Mouse (Mus musculus): ENCODE results near the gene Cdh23.

Cdh23 gene

DNA sequence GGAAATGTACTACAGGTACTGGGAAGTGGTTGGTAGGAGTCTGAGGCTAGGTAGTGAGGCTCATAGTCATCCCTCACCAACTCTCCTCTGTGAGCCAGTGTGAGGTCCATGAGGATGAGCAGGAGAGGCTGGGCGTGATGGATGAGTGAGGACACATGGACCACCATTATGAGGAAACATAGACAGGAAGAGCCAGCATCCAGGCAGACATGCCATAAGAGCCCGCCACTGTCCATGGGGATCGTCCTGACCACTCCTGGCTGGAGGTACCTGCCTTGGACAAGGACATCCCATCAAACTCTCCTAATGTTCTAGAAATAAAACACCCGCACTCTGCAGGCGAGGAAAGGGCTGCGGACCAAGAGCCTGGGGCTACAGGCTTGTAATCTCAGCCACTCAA lies at the start of gene Cdh23:
Gene Cdh23 (minus strand): TSS at position 101 of the 400 bp plus-strand sequence.
- WGBS, result 93% methylated on average over 6 of the region's 6 CpGs

DNA sequence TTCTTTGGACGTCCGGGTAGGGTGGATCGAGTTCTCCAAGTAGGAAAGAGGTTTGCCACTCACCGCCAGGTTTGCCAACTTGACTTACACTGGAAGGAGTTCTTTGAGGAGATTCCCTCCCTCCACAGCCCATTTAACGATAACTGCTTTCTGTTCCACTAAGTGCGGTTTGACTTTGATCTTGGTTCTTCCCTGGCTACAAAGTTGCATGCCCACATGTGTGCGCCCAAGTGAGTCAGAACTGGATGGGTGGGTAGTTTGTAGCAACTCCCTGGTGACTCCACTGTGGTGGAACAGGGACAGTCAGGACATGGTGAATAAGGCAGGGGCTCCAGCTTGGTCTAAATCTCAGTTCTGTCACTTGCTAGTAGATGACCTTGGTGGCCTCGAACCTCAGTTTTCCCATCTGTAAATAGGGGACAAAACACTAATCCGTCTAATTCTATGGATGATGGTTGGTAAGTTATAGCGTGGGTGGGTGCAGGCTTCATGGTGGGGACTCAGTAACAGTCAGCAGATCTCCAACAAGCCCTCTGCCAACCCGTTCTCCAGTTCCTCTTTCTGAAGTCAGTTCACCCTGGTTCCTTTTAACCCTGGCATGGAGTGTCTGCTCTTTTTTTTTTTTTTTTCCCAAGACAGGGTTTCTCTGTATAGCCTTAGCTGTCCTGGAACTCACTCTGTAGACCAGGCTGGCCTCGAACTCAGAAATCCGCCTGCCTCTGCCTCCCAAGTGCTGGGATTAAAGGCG lies 48.4 kb upstream of the Cdh23 start:
- WGBS, result 89% methylated on average over 14 of the region's 14 CpGs

DNA sequence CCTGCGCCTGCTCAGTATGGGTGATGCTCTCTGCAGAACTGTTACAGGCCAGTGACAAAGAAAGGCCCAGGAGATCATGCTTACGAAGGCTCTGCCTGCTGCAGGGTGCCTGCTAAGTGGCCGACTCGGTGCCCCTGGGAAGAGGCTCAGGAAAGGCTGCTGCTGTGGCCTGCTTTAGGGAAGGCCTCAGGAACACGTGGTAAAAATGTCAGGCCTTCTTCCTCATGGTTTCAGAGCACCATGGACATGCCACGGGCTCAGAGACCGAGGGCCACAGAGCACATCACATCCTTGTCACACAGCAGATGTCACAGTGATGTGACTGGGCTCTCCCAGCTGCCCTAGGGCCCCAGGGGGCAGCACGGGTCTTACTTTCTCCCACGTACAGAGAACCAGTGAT lies 47.4 kb upstream of the Cdh23 start:
- WGBS, result 72% methylated on average over 9 of the region's 9 CpGs

DNA sequence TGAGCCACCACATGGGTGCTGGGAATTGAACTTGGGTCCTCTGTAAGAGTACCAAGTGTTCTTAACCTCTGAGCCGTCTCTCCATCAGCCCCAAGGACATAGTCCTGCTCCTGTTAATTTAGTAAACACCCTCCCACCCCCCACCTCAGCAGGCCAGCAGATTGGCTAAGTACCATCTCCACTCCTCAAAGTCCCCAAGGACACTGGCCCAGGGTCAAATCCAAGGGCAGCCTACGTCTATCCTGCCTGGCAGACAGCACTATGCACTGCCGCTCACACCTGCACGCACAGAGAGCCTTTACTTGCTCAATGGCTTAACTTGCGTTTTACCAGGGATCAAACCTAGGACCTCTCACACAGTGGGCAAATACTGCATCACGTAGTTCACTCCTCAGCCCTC lies 46.7 kb upstream of the Cdh23 start:
- WGBS, result 97% methylated on average over 6 of the region's 6 CpGs

DNA sequence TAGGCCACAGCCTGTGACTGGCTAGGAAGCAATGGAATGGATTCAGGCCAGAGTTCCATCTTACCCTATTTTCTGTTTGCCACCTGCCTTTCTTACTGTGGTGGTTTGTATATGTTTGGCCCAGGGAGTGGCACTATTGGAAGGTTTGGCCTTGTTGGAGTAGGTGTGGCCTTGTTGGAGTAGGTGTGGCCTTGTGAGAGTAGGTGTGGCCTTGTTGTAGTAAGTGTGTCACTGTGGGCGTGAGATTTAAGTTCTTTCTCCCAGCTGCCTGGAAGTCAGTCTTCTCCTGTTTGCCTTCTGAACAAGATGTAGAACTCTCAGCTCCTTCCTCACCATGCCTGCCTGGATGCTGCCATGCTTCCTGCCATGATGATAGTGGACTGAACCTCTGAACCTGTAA lies 46.0 kb upstream of the Cdh23 start:
- WGBS, result 75% methylated on average over 1 of the region's 1 CpGs

GRCm38 (mm10) chr10:60741435-60741834 lies 45.1 kb upstream of the Cdh23 start:
- 87% methylated on average over 7 of the region's 7 CpGs for WGBS

- 88% methylated on average over 4 of the region's 4 CpGs for WGBS
These were observed 43.5 kb upstream of the Cdh23 start for GRCm38 (mm10) chr10:60739619-60740363.

- 80% methylated on average over 4 of the region's 9 CpGs for WGBS
These were observed 41.8 kb upstream of the Cdh23 start for GRCm38 (mm10) chr10:60737886-60738640.

DNA sequence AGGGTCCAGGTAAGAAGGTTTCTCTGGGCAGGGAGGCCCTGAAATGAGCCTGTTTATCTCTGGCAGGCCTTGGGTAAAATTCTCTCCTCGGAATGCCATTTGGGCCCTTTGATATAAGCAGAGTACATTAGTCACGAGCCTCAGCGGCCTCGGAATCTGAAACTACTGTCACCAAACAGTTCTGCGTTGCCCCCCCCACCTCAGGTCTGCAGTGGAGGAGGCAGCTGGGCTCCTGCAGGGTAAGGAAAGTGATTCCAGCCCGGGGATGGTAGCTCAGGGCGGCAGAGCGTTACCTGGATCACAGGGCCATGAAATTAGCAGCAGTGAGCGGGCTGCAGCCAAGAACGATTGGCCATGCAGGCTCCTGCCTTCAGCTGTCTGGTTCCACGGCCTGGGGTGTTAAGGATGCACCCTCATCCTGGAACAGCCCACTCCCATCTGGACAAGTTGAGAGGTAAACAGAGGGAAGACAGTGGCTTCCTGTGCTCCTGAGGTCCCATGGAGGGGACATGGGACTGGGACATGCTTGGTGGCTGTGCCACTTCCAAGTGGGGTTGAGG lies 41.0 kb upstream of the Cdh23 start:
- WGBS, result 90% methylated on average over 11 of the region's 11 CpGs

DNA sequence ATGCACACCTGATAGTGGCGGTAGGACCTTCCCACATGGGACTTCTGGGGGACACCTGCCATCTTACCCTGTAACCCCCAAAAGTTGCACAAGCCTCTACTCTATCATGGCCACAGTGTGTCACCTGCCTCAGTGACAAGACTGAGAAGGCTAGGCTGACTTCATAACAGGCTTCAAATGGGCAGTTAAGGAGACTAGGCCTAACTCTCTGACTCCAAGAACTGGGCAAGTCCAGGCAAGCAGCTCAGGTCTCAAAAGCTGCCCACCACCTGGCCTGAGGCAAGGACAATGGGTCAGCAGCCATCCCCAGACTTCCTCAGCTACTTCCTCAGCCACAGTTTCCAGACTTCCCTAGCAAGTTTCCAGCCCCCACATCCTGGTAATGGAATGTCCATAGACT lies 39.4 kb upstream of the Cdh23 start:
- WGBS, result 100% methylated on average over 1 of the region's 1 CpGs

DNA sequence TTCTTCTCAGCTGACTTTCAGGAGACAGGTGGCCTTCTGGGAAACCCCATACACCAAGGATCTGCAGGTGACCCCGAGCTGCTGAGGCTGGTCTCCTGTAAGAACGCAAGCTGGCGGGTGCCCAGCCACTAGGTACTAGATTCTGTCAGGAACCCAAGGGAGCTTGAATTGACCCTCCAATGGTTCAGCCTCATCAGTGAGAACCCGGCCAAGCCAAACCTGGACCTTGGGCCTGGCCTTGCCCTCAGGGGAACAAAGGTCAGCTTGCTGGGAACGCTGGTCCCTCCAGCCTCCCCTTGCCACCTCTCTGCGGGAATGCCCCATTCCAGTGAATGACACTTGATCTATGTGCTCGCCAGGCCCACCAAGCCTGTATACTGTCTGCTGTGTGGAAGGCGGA lies 37.2 kb upstream of the Cdh23 start:
- WGBS, result 91% methylated on average over 8 of the region's 8 CpGs

GRCm38 (mm10) chr10:60732397-60732861 lies 36.1 kb upstream of the Cdh23 start:
- 41% methylated on average over 2 of the region's 2 CpGs for WGBS

DNA sequence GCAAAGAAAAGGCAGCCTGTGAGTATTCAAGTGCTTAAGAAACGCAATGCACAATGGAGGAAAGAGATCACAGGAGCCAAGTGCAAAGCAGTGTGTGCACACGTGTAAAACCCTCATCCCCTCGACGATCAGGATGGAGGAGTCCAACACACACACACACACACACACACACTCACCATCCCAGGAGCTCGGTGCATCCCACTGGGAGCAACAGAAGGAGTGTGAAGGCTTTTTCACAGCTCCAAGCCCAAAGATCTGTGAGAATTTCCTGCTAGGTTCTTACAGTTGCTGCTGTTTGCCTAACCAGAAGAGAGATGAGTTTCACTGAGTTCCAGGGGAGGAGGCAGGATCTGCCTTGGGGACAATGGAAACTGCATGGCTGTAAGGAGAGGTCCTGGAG lies 35.5 kb upstream of the Cdh23 start:
- WGBS, result 41% methylated on average over 5 of the region's 5 CpGs

DNA sequence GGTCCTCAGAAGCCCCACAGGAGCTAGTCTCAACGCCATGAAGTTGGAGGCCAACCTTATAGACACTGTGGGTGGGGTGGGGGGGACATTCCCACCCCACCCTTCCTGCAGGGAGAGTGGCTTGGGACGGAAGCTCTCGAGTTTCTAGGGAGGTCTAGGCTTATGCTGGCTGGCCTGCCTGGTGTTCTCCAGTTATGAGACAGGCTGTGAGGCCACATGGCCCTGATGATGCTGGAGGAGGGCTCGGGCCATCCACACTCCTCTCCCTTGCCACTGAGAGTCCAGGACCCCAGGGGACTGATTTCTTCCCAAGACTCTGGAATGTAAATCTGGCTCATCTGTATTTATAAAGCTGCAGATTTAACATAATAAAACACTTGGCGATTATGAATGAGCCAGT lies 31.0 kb upstream of the Cdh23 start:
- WGBS, result 67% methylated on average over 5 of the region's 5 CpGs

DNA sequence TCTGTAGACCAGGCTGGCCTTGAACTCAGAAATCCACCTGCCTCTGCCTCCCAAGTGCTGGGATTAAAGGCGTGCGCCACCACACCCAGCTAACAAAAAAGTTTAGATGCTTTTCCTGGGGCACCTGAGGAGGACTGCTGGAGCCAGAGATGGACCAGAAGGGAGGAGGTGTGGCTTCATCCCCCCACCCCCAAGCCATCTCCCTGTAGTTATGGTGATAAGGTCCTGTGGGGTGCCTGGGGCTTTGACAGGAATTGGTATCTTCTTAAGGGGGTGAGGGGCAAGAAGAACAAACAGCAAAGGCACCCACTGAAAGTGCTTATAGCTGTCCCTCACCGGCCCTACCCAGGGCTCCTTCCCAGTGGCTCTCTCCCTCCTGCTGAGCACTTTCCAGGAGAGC lies 30.6 kb upstream of the Cdh23 start:
- 93% methylated on average over 3 of the region's 3 CpGs for WGBS

GRCm38 (mm10) chr10:60724496-60724895 lies 28.2 kb upstream of the Cdh23 start:
- 82% methylated on average over 6 of the region's 6 CpGs for WGBS

DNA sequence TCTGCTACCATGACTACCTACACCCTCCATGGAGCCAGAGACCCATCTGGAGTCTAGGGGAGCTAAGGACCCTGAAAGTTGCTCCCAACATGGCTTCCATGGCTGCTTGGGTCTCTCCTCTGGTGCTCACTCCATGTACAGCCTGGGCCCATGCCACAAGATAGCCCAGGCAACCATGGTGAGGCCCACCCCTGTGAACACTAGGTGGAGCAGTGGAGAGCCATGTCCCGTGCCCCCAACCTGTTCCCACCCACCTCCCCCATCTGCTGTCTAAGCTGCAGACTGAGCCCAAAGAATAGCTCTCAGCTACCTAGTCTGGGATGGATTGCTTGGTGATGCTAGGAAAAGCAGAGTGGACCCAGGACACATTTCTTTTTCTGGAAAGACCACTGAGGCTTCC lies 27.1 kb upstream of the Cdh23 start:
- WGBS, result 71% methylated on average over 1 of the region's 1 CpGs

- WGBS, result 38% methylated on average over 12 of the region's 12 CpGs
These were observed 25.4 kb upstream of the Cdh23 start for GRCm38 (mm10) chr10:60721640-60722039.

- WGBS, result 92% methylated on average over 5 of the region's 5 CpGs
These were observed 24.2 kb upstream of the Cdh23 start for GRCm38 (mm10) chr10:60720461-60720860.

GRCm38 (mm10) chr10:60718491-60718890 lies 22.2 kb upstream of the Cdh23 start:
- WGBS, result 92% methylated on average over 2 of the region's 2 CpGs

GRCm38 (mm10) chr10:60716449-60716848 lies 20.2 kb upstream of the Cdh23 start:
- WGBS, result 92% methylated on average over 3 of the region's 3 CpGs

DNA sequence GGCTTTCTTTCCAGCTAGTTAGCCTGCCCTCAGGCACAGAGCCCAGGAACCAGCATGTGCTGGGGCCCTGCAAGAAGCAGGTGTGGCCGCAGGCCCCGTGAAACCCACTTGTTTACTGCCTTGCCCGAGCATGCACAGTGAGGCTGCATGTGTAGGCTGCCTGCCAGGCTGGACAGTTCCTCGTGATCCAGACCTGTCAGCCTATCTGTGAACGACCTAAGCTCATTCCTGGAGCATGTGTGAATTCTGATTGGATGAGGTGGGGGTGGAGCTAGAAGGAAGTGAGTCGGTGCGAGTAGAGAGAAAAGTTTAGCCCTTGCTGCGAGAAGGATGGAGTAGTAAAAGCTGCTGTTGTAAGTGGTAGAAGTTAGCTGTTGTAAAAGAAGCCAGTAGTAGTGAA lies 16.0 kb upstream of the Cdh23 start:
- 65% methylated on average over 8 of the region's 8 CpGs for WGBS

Data from cerebral cortex, adult 2 months (tissue).